Mouse (Mus musculus) C2C12 (cell line): ENCODE data around the gene Gabrb2. TPM values are rescaled to one million over a fixed set of nuclear protein-coding genes. Genes with fewer than 3 reads are reported as not detected.

Experiments used
- H3K27me3 ChIP-seq: one replicate; pipeline ENCODE4 v1.6.1; 2011; ENCODE audit not compliant: control insufficient read depth, insufficient read depth, insufficient read length
- H3K36me3 ChIP-seq: one replicate; pipeline ENCODE4 v1.6.1; 2011; ENCODE audit not compliant: control insufficient read depth, insufficient read depth
- H3K4me3 ChIP-seq: one replicate; pipeline ENCODE4 v1.5.1; 2011; ENCODE audit warnings: mild to moderate bottlenecking, control low read depth; ENCODE audit not compliant: poor library complexity, insufficient read depth, severe bottlenecking
- H3K79me2 ChIP-seq: one replicate; pipeline ENCODE4 v1.6.1; 2011; ENCODE audit not compliant: control insufficient read depth, insufficient read depth
- H3K79me3 ChIP-seq: one replicate; pipeline ENCODE4 v1.6.1; 2011; ENCODE audit warnings: low read depth, control low read depth
- H3ac ChIP-seq: one replicate; pipeline ENCODE3; 2011; ENCODE audit warnings: low read depth; ENCODE audit not compliant: control insufficient read depth, insufficient read length
- CEBPB ChIP-seq: IDR thresholded peaks from one replicate; pipeline ENCODE4 v1.6.1; 2011; ENCODE audit warnings: low read depth, mild to moderate bottlenecking, control low read depth, moderate library complexity
- CTCF ChIP-seq: IDR thresholded peaks from one replicate; pipeline ENCODE4 v1.5.1; 2011; ENCODE audit not compliant: control insufficient read depth, insufficient read depth, insufficient read length
- FOSL1 ChIP-seq: IDR thresholded peaks from one replicate; pipeline ENCODE4 v1.8.0; 2011; ENCODE audit warnings: mild to moderate bottlenecking, low read length; ENCODE audit not compliant: poor library complexity, insufficient read depth, severe bottlenecking
- MAX ChIP-seq: IDR thresholded peaks from one replicate; pipeline ENCODE4 v1.6.1; 2011; ENCODE audit warnings: mild to moderate bottlenecking, control low read depth
- MYOD1 ChIP-seq: IDR thresholded peaks from one replicate; pipeline ENCODE4 v1.6.1; 2011; ENCODE audit warnings: low read depth; ENCODE audit not compliant: control insufficient read depth, insufficient read length
- MYOG ChIP-seq: IDR thresholded peaks from one replicate; pipeline ENCODE4 v1.6.1; 2011; ENCODE audit not compliant: control insufficient read depth, insufficient read length; ENCODE audit errors: extremely low read depth
- USF1 ChIP-seq: IDR thresholded peaks from one replicate; pipeline ENCODE4 v1.6.1; 2011; ENCODE audit warnings: low read depth, mild to moderate bottlenecking, control low read depth, moderate library complexity
- polyA plus RNA-seq: library from polyadenylated mRNA; unstranded; fragments of >200 nt; fragmentation: generic; extraction: Trizol; gene quantifications from one replicate; pipeline ENCODE4 v1.2.1, GENCODE M21; 2012; ENCODE audit warnings: missing spikeins

Gene Gabrb2
- polyA plus RNA-seq, 1 experiment: 0.27 TPM

- H3K36me3 ChIP-seq: no peaks in the 10 kb centered on the region
- H3K79me2 ChIP-seq: no peaks in the 10 kb centered on the region
- TF ChIP-seq MAX (no peak), USF1 (no peak), CTCF (no peak), CEBPB (no peak), MYOD1 (no peak), MYOG (no peak), FOSL1 (no peak)
- no peak overlapping the region for H3K4me3 ChIP-seq
- no peak overlapping the region for H3ac ChIP-seq
- H3K79me3 ChIP-seq: no peaks in the 10 kb centered on the region
- H3K27me3 ChIP-seq: no peaks in the 10 kb centered on the region
These were observed 146.5 kb downstream of the Gabrb2 start for GRCm38 (mm10) chr11:42566023-42566422.

- Histone ChIP-seq H3K36me3 (no peaks in the 10 kb centered on the region), H3K79me3 (no peaks in the 10 kb centered on the region), H3K27me3 (no peaks in the 10 kb centered on the region), H3ac (no peak overlapping the region), H3K4me3 (no peak overlapping the region), H3K79me2 (no peaks in the 10 kb centered on the region)
- TF ChIP-seq CTCF (no peak), USF1 (no peak), FOSL1 (no peak)
These were observed 151.9 kb downstream of the Gabrb2 start for GRCm38 (mm10) chr11:42571467-42571866.

DNA sequence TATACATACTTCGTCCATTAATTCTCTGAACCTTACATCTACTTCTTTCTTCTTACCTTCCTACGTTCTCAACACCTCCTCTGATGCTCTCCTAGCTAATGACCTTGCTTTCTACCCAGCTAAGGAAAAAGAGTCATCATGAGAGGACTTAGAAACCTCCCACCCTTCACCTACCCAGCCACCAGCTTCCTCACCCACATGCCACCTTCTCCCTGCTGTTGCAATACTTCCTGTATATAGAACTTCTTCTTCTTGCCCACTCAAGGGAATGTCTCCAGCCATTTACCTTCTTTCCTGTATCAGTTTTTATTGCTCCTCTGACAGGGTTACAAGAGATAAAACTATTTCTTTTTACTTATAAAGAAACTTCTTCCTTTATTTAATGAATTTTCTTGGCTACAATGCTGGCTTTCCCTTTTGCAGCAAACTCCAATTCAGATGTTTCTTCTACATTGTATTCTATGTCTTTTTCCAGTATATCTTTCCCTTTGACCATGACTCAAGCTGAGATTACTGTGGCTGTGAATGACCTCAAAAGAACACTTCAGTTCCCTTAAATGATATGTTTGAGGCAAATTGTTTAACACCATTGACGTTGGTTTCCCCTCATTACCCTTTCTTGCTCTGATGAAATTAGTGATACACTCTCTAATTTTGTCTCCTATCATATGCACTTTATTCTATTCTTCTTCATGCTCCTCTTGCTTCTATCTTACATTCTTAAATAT, 155.8 kb downstream of the Gabrb2 start:
- Histone ChIP-seq H3K79me2 (no peaks in the 10 kb centered on the region), H3ac (no peak overlapping the region), H3K4me3 (no peak overlapping the region), H3K79me3 (no peaks in the 10 kb centered on the region), H3K27me3 (no peaks in the 10 kb centered on the region), H3K36me3 (no peaks in the 10 kb centered on the region)
- TF ChIP-seq MAX: no peak
- no peak for TF ChIP-seq USF1
- no peak for TF ChIP-seq MYOD1
- TF ChIP-seq MYOG: no peak
- TF ChIP-seq FOSL1: no peak
- no peak for TF ChIP-seq CTCF
- TF ChIP-seq CEBPB: no peak

DNA sequence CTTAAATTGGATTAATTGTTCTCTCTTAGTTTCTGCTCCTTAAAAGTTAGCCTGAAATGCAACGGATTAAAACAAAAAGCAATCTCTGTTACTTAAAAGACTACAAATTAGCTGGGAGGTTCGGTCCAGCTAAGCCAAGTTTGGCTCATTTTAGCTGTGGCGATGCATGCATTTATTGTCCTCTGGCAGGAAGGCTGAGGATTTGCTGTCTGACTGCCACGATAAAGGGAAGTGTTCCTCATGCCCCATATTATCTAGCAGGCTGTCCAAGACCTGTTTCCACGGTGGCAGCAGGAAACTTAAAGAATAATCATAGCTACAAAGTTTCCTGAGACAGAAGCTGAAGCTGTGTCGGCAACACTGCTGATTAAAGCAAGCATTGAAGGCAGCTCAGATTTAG, 160.2 kb downstream of the Gabrb2 start:
- TF ChIP-seq USF1: no peak
- TF ChIP-seq MAX: no peak
- no peak for TF ChIP-seq CEBPB
- TF ChIP-seq FOSL1: no peak
- no peak for TF ChIP-seq MYOG
- no peak for TF ChIP-seq MYOD1
- no peak for TF ChIP-seq CTCF
- no peaks in the 10 kb centered on the region for H3K36me3 ChIP-seq
- no peak overlapping the region for H3ac ChIP-seq
- H3K4me3 ChIP-seq: no peak overlapping the region
- no peaks in the 10 kb centered on the region for H3K79me2 ChIP-seq
- no peaks in the 10 kb centered on the region for H3K27me3 ChIP-seq
- no peaks in the 10 kb centered on the region for H3K79me3 ChIP-seq

DNA sequence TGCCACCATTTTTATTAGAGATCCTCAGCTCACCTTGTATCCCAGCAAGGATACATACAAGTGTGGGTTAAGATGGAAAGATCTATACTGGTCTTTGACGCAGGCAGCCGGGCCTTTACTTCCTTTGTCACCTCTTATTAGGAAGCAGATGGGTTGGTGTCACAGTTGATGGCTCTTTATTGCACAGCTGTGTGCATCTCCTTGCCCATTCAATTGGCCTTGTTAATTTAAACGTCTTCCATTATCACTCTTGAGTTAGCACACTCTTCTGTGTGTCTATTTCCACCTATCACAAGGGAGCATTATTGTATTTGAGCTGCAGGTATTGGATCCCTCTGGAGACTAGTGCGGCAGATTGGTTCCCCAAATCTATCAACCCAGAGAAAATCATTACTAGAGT, 161.6 kb downstream of the Gabrb2 start:
- H3ac ChIP-seq: no peak overlapping the region
- H3K79me2 ChIP-seq: no peaks in the 10 kb centered on the region
- TF ChIP-seq MAX (no peak), USF1 (no peak), MYOD1 (no peak), CEBPB (no peak), MYOG (no peak)
- H3K27me3 ChIP-seq: no peaks in the 10 kb centered on the region
- H3K36me3 ChIP-seq: no peaks in the 10 kb centered on the region
- H3K79me3 ChIP-seq: no peaks in the 10 kb centered on the region
- no peak overlapping the region for H3K4me3 ChIP-seq

DNA sequence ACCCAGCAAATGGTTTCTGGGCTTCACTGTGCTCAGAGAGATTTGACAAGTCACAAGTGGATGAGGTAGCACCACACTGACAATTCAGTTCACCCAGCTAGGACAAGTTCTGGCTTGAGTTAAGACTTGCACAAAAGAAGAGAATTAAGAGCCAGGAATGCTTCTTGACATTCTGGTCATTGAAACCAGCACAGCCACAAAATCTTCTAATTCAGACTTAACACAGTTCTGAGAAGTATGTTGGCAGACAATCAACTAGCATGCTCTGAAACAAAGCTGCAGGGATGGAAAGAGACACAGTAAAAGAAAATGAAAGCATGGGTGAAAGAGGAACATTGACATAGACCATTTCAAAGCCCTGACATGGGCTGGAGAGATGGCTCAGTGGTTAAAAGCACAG, 162.2 kb downstream of the Gabrb2 start:
- Histone ChIP-seq H3K36me3 (no peaks in the 10 kb centered on the region), H3ac (no peak overlapping the region), H3K4me3 (no peak overlapping the region), H3K79me3 (no peaks in the 10 kb centered on the region), H3K79me2 (no peaks in the 10 kb centered on the region), H3K27me3 (no peaks in the 10 kb centered on the region)
- TF ChIP-seq MYOG: no peak
- TF ChIP-seq MYOD1: no peak
- TF ChIP-seq USF1: no peak
- TF ChIP-seq MAX: no peak
- no peak for TF ChIP-seq FOSL1
- TF ChIP-seq CEBPB: no peak
- TF ChIP-seq CTCF: no peak
